Mouse (Mus musculus) small intestine, adult 2 months (tissue): ENCODE measurements at regions not wholly inside any gene's neighbourhood (a gene's known extent, or its start where the extent isn't known, plus 50 kb on each side); places are given as distances from the start of the nearest gene placed in this dataset.

Experiments
- CTCF ChIP-seq: fragments of 200-500 bp; IDR thresholded peaks from 2 replicates; pipeline ENCODE4 v1.5.1; 2012; ENCODE audit warnings: low read depth, mild to moderate bottlenecking, control low read depth, inconsistent platforms, low read length, moderate library complexity, mixed read lengths; ENCODE audit not compliant: insufficient replicate concordance, insufficient read length; ENCODE audit errors: extremely low read depth
- POLR2A ChIP-seq: fragments of 200-500 bp; IDR thresholded peaks from 2 replicates; pipeline ENCODE4 v1.6.1; 2012; ENCODE audit warnings: low read depth, mild to moderate bottlenecking, control low read depth, inconsistent platforms, low read length, moderate library complexity

DNA sequence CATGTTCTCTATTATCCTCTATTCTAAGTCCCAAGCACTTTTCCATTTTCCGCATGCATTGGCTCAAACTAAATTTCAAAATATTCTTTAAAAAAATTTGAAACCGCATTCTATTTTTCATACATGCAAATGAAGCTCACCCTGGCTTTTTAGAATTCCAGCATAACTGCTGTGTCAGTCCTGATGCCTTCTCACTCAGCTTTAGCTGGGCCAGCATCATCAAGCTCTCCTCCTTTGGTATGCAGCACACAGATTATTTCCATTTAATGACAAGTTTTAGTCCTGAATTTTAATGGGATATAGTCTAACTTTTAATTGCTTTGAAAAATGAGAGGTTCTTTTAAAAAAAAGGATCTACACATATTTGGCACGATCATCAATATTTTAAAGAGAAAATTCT lies 174.9 kb upstream of the Aco1 start:
- TF ChIP-seq CTCF (no peak), POLR2A (no peak)
